Mouse (Mus musculus) neural tube, embryonic 12.5 days (tissue): ENCODE data around the gene Klhl10. TPM values are rescaled to one million over a fixed set of nuclear protein-coding genes. Genes with fewer than 3 reads are reported as not detected.

Source experiments
- ATAC-seq: fragments of 200-750 bp; cut with Nextera tagmentation; 2 replicates; pipeline ENCODE4 v1.8.0; 2017; ENCODE audit warnings: low read depth, mild to moderate bottlenecking, moderate TSS enrichment, moderate library complexity; ENCODE audit not compliant: low FRiP score
- H3K27ac ChIP-seq: fragments of 300-500 bp; sonication (generic); 2 replicates; pipeline ENCODE4 v1.5.1; 2016
- H3K27me3 ChIP-seq: fragments of 300-500 bp; sonication (generic); replicated peaks from 2 replicates; pipeline ENCODE4 v1.6.1; 2016; ENCODE audit warnings: mild to moderate bottlenecking
- H3K36me3 ChIP-seq: fragments of 300-500 bp; sonication (generic); 2 replicates; pipeline ENCODE4 v1.6.1; 2016; ENCODE audit warnings: mild to moderate bottlenecking
- H3K4me1 ChIP-seq: fragments of 300-500 bp; sonication (generic); 2 replicates; pipeline ENCODE4 v1.6.1; 2016
- H3K4me2 ChIP-seq: fragments of 300-500 bp; sonication (generic); replicated peaks from 2 replicates; pipeline ENCODE4 v1.6.1; 2016; ENCODE audit warnings: mild to moderate bottlenecking
- H3K4me3 ChIP-seq: fragments of 300-500 bp; sonication (generic); 2 replicates; pipeline ENCODE4 v1.5.1; 2016
- H3K9ac ChIP-seq: fragments of 300-500 bp; sonication (generic); 2 replicates; pipeline ENCODE4 v1.6.1; 2016; ENCODE audit warnings: mild to moderate bottlenecking
- H3K9me3 ChIP-seq: fragments of 300-500 bp; sonication (generic); 2 replicates; pipeline ENCODE4 v1.6.1; 2016; ENCODE audit warnings: mild to moderate bottlenecking
- WGBS: fragments of 180-500 bp; shearing (Covaris S2); methylation state at CpG from one replicate; pipeline ENCODE4 v1.1.7; 2016; 5-methylcytosine and 5-hydroxymethylcytosine counted together
- polyA plus RNA-seq: library from polyadenylated mRNA; unstranded; fragments of >200 nt; fragmentation: Nextera tagmentation; extraction: Ambion mirVana; gene quantifications from 2 replicates; pipeline ENCODE4 v1.2.1, GENCODE M21; 2016

Klhl10 gene
- polyA plus RNA-seq, 1 experiment from 2014 or later = 0.76 TPM

GRCm38 (mm10) chr11:100413541-100413940 is 28.2 kb upstream of the Klhl10 start:
- peaks cover 32% of the 10 kb centered on the region for H3K27me3 ChIP-seq
- H3K4me2 ChIP-seq = peak overlapping the region; percentile 75
- WGBS = 72% methylated on average over 11 of the region's 11 CpGs
- H3K36me3 ChIP-seq = no peaks in the 10 kb centered on the region
- ATAC-seq = no peak
- peak overlapping the region; percentile 71 for H3K9ac ChIP-seq
- no peak overlapping the region for H3K27ac ChIP-seq
- peak overlapping the region; percentile 66 for H3K4me3 ChIP-seq
- H3K9me3 ChIP-seq = no peaks in the 10 kb centered on the region
- H3K4me1 ChIP-seq = peaks cover 17% of the 10 kb centered on the region

- Histone ChIP-seq H3K4me1 (peaks cover 17% of the 10 kb centered on the region), H3K4me2 (peak within 1 kb of the TSS; percentile 75), H3K27me3 (peaks cover 32% of the 10 kb centered on the region)
These were observed 27.4 kb upstream of the Klhl10 start, which contains the start of gene P3h4 for GRCm38 (mm10) chr11:100414021-100414913. P3h4 (minus strand) TSS chr11:100414836.

GRCm38 (mm10) chr11:100414914-100415822 is 26.5 kb upstream of the Klhl10 start, which contains the start of gene Fkbp10:
Fkbp10 (plus strand) TSS chr11:100415697.
- 2% methylated on average over 31 of the region's 31 CpGs for WGBS
- peak within 1 kb of the TSS; percentile 71 for H3K9ac ChIP-seq
- peaks cover 32% of the 10 kb centered on the region for H3K27me3 ChIP-seq
- ATAC-seq = peak; percentile 43
- peaks cover 17% of the 10 kb centered on the region for H3K4me1 ChIP-seq
- H3K4me3 ChIP-seq = peak within 1 kb of the TSS; percentile 66
- no peaks in the 10 kb centered on the region for H3K9me3 ChIP-seq
- no peaks in the 10 kb centered on the region for H3K36me3 ChIP-seq
- 0 out of 2 replicates have a peak within 1 kb of the TSS, but pooled peaks have one; percentile 50 for H3K27ac ChIP-seq
- H3K4me2 ChIP-seq = peak within 1 kb of the TSS; percentile 75

More at GRCm38 (mm10) chr11:100414021-100414913, 27.4 kb upstream of the Klhl10 start, which contains the start of gene P3h4:
- Histone ChIP-seq H3K9ac (peak within 1 kb of the TSS; percentile 71), H3K27ac (peak within 1 kb of the TSS; percentile 50; the same call in 1 of the 2 replicates), H3K36me3 (no peaks in the 10 kb centered on the region), H3K9me3 (no peaks in the 10 kb centered on the region), H3K4me3 (peak within 1 kb of the TSS; percentile 66)
- 2% methylated on average over 93 of the region's 93 CpGs for WGBS
- ATAC-seq = peak; percentile 90

DNA sequence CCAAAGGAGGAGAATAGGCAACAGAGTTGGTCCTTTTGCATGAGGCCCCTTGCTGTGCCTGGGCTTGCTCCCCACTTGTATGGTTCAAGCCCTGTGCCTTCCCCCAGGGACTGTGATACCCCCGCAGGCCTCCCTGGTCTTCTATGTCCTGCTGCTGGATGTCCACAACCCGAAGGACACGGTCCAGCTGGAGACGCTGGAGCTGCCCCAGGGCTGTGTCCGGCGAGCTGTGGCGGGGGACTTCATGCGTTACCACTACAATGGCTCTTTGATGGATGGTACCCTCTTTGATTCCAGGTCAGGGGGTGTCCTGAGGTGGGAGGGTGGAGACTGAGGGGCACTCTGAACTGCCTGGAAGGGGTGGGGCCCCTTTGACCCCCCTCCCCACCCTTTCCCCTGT is 20.2 kb upstream of the Klhl10 start:
- no peak overlapping the region for H3K4me2 ChIP-seq
- no peak overlapping the region for H3K27ac ChIP-seq
- H3K36me3 ChIP-seq = no peaks in the 10 kb centered on the region
- no peaks in the 10 kb centered on the region for H3K4me1 ChIP-seq
- H3K27me3 ChIP-seq = peaks cover 9% of the 10 kb centered on the region
- H3K9ac ChIP-seq = no peak overlapping the region
- 52% methylated on average over 8 of the region's 8 CpGs for WGBS
- ATAC-seq = no peak
- no peaks in the 10 kb centered on the region for H3K9me3 ChIP-seq
- no peak overlapping the region for H3K4me3 ChIP-seq

DNA sequence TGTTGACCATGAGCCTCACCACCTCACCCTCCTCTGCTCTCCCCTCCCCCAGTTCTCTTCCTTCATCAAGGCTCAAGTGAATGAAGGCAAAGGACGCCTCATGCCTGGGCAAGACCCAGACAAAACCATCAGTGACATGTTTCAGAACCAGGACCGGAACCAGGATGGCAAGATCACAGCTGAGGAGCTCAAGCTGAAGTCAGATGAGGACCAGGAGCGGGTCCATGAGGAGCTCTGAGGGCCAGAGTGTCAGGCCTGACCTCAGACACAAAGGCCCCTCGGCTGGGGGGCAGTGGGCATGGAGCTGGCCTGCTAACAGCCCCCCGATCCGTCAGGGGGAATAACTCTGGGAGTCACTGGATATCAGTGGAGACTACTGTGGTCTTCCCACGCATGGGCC is 17.9 kb upstream of the Klhl10 start:
- Histone ChIP-seq H3K36me3 (no peaks in the 10 kb centered on the region), H3K4me2 (no peak overlapping the region), H3K9me3 (no peaks in the 10 kb centered on the region), H3K9ac (no peak overlapping the region), H3K4me3 (no peak overlapping the region), H3K4me1 (no peaks in the 10 kb centered on the region), H3K27me3 (no peaks in the 10 kb centered on the region), H3K27ac (no peak overlapping the region)
- ATAC-seq = no peak
- 85% methylated on average over 7 of the region's 7 CpGs for WGBS

- 31% methylated on average over 7 of the region's 7 CpGs for WGBS
- Histone ChIP-seq H3K4me3 (no peak overlapping the region), H3K27ac (no peak overlapping the region), H3K9ac (no peak overlapping the region), H3K4me2 (no peak overlapping the region), H3K36me3 (peaks cover 16% of the 10 kb centered on the region), H3K9me3 (no peaks in the 10 kb centered on the region), H3K4me1 (no peaks in the 10 kb centered on the region), H3K27me3 (no peaks in the 10 kb centered on the region)
- no peak; the same call in 1 of the 2 replicates for ATAC-seq
These were observed 15.9 kb upstream of the Klhl10 start for GRCm38 (mm10) chr11:100425851-100426250.

GRCm38 (mm10) chr11:100426820-100427219 is 14.9 kb upstream of the Klhl10 start:
- Histone ChIP-seq H3K27me3 (no peaks in the 10 kb centered on the region), H3K4me1 (no peaks in the 10 kb centered on the region), H3K9ac (no peak overlapping the region), H3K4me2 (no peak overlapping the region), H3K36me3 (peaks cover 19% of the 10 kb centered on the region), H3K27ac (no peak overlapping the region), H3K9me3 (no peaks in the 10 kb centered on the region), H3K4me3 (no peak overlapping the region)
- WGBS = 83% methylated on average over 3 of the region's 3 CpGs
- ATAC-seq = no peak

GRCm38 (mm10) chr11:100428612-100429199 is 13.0 kb upstream of the Klhl10 start:
- H3K4me2 ChIP-seq = no peak overlapping the region
- H3K9ac ChIP-seq = no peak overlapping the region
- ATAC-seq = no peak
- H3K27me3 ChIP-seq = no peaks in the 10 kb centered on the region
- H3K4me1 ChIP-seq = no peaks in the 10 kb centered on the region
- no peak overlapping the region for H3K27ac ChIP-seq
- H3K36me3 ChIP-seq = peaks cover 26% of the 10 kb centered on the region
- 85% methylated on average over 9 of the region's 9 CpGs for WGBS
- no peak overlapping the region for H3K4me3 ChIP-seq
- no peaks in the 10 kb centered on the region for H3K9me3 ChIP-seq

GRCm38 (mm10) chr11:100430052-100430451 is 11.7 kb upstream of the Klhl10 start:
- Histone ChIP-seq H3K27ac (no peak overlapping the region), H3K4me3 (no peak overlapping the region), H3K4me1 (no peaks in the 10 kb centered on the region), H3K9ac (no peak overlapping the region), H3K4me2 (no peak overlapping the region), H3K36me3 (peaks cover 27% of the 10 kb centered on the region), H3K27me3 (no peaks in the 10 kb centered on the region), H3K9me3 (no peaks in the 10 kb centered on the region)
- no peak for ATAC-seq
- WGBS = 88% methylated on average over 7 of the region's 7 CpGs

- Histone ChIP-seq H3K4me1 (no peaks in the 10 kb centered on the region), H3K27ac (no peak overlapping the region), H3K27me3 (no peaks in the 10 kb centered on the region), H3K4me2 (no peak overlapping the region), H3K4me3 (no peak overlapping the region), H3K9me3 (no peaks in the 10 kb centered on the region), H3K36me3 (peaks cover 36% of the 10 kb centered on the region), H3K9ac (no peak overlapping the region)
- no peak for ATAC-seq
- 96% methylated on average over 5 of the region's 5 CpGs for WGBS
These were observed 9.7 kb upstream of the Klhl10 start for GRCm38 (mm10) chr11:100432002-100432401.

DNA sequence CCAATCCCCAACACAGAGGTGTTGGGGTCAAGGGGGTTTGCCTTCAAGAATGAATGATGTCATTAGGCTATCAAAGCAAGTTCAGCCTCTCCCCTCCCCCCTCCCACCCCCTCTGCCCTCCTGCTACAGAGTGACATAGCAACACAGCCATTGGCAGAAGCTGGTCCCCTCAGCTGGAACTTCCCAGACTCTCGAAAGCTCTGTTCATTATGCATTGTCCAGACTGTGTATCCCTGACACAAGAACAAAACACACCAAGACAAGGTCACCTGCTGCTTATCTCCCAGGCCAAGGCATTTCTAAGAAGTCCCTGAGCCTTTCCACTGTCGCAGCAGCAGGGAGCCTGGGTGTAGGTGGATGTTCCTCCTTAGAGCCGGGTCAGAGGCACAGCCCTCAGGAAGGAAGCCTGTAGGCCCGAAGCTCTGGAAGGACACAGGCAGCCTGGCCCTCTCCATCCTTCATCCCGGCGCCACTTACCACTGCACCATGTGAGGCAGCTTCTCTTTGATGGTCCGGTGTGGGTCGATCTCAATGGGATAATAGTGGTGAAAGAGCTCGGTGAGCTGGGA is 6.0 kb upstream of the Klhl10 start:
- no peak for ATAC-seq
- Histone ChIP-seq H3K9me3 (no peaks in the 10 kb centered on the region), H3K27ac (no peak overlapping the region), H3K4me2 (no peak overlapping the region), H3K36me3 (peaks cover 28% of the 10 kb centered on the region), H3K9ac (no peak overlapping the region), H3K27me3 (no peaks in the 10 kb centered on the region), H3K4me3 (no peak overlapping the region), H3K4me1 (peaks cover 5% of the 10 kb centered on the region)
- WGBS = 46% methylated on average over 9 of the region's 9 CpGs
